17 mouse cellular contexts compared by ENCODE assay signal in genomic region chr1:106584824-106585223, GRCm38 (mm10).
DNase-seq lines count a peak whose midpoint lies in the region; ATAC-seq and TF ChIP-seq lines count a peak whose summit lies in the region.
"Had no signal": no experiment of that assay in that cellular context is flagged by ENCODE, and none has a peak within 500 bp of the region (broad histone marks: within the 10 kb centered on the region; RNA-seq: fewer than 3 reads in every experiment).

No protein-coding gene starts in this region.

- peak overlapping the region; percentile 53; the same call in 1 of the 2 replicates for H3K27ac ChIP-seq in kidney, embryonic 14.5 days (ENCODE audit: low read depth, low read length)
- peak overlapping the region; percentile 37; the same call in 1 of the 2 replicates for H3K27ac ChIP-seq in cortical plate, adult 2 months (ENCODE audit: insufficient read depth, low read length)
- H3K27ac ChIP-seq in midbrain, embryonic 10.5 days (replicated peaks) = peak overlapping the region; percentile 81
- H3K27ac ChIP-seq in liver, embryonic 12.5 days = no peak overlapping the region
- H3K27ac ChIP-seq: neural tube, embryonic 12.5 days had no signal

- no peak overlapping the region for H3K4me2 ChIP-seq in kidney, embryonic 14.5 days (replicated peaks; ENCODE audit: low read depth, low read length)
- H3K4me2 ChIP-seq in liver, embryonic 12.5 days = no peak overlapping the region
- H3K4me2 ChIP-seq: heart, embryonic 12.5 days; limb, embryonic 12.5 days; neural tube, embryonic 12.5 days had no signal

- no peaks in the 10 kb centered on the region for H3K36me3 ChIP-seq in kidney, embryonic 14.5 days (ENCODE audit: control insufficient read depth, insufficient read depth, low read length)
- no peaks in the 10 kb centered on the region for H3K36me3 ChIP-seq in midbrain, embryonic 10.5 days
- H3K36me3 ChIP-seq in liver, embryonic 12.5 days = no peaks in the 10 kb centered on the region
- H3K36me3 ChIP-seq: heart, embryonic 12.5 days; limb, embryonic 12.5 days; neural tube, embryonic 12.5 days had no signal

- no peak for TF ChIP-seq POLR2A in brain, embryonic 14.5 days (IDR thresholded peaks at IDR 0.05; ENCODE audit: borderline replicate concordance, extremely low read depth, insufficient read depth, insufficient read length, poor library complexity, severe bottlenecking)
- TF ChIP-seq POLR2A in cortical plate, adult 2 months (IDR thresholded peaks at IDR 0.05; ENCODE audit: extremely low read depth, insufficient read depth, low read length) = no peak

- 82% methylated on average over 2 of the region's 2 CpGs for WGBS in kidney, embryonic 14.5 days
- 47% methylated on average over 2 of the region's 2 CpGs for WGBS in midbrain, embryonic 10.5 days
- 52% methylated on average over 2 of the region's 2 CpGs for WGBS in liver, embryonic 12.5 days (ENCODE audit: insufficient replicate concordance)

- ATAC-seq in kidney, embryonic 14.5 days (ENCODE audit: low FRiP score, low TSS enrichment) = no peak
- ATAC-seq in liver, embryonic 12.5 days = no peak

- H3K4me1 ChIP-seq in kidney, embryonic 14.5 days (ENCODE audit: control insufficient read depth, insufficient read depth, low read length) = peaks cover 20% of the 10 kb centered on the region
- peaks cover 2% of the 10 kb centered on the region; the same call in 1 of the 2 replicates for H3K4me1 ChIP-seq in cortical plate, adult 2 months (ENCODE audit: control insufficient read depth, insufficient read depth, low read length)
- H3K4me1 ChIP-seq in midbrain, embryonic 10.5 days = peaks cover 35% of the 10 kb centered on the region
- H3K4me1 ChIP-seq in liver, embryonic 12.5 days = no peaks in the 10 kb centered on the region

- no peak for DNase-seq in kidney, postnatal 14 days
- DNase-seq in brain, embryonic 14.5 days (ENCODE audit: low read depth) = peak; percentile 80
- peak; percentile 34 for DNase-seq in midbrain, embryonic 10.5 days (ENCODE audit: low spot score)
- no peak for DNase-seq in adrenal gland, adult 18-20 months (ENCODE audit: low spot score in 2 of 2)
- DNase-seq in retina, embryonic 14.5 days (ENCODE audit: low spot score) = no peak
- DNase-seq: adrenal gland, adult 2 months; gastrocnemius, postnatal 14 days; lung, adult 2 months; right cerebral cortex, postnatal 14 days had no signal

- no peak overlapping the region for H3K9ac ChIP-seq in kidney, embryonic 14.5 days (ENCODE audit: low read depth, low read length)
- no peak overlapping the region for H3K9ac ChIP-seq in liver, embryonic 12.5 days
- H3K9ac ChIP-seq: heart, embryonic 12.5 days; limb, embryonic 12.5 days; neural tube, embryonic 12.5 days had no signal

- no peak for TF ChIP-seq CTCF in brain, embryonic 14.5 days (IDR thresholded peaks at IDR 0.05; ENCODE audit: borderline replicate concordance, extremely low read depth, insufficient read depth, insufficient read length)
- TF ChIP-seq CTCF in cortical plate, adult 2 months (IDR thresholded peaks at IDR 0.05; ENCODE audit: extremely low read depth, insufficient read depth, low read length) = no peak

- no peaks in the 10 kb centered on the region for H3K27me3 ChIP-seq in kidney, embryonic 14.5 days (ENCODE audit: control insufficient read depth, insufficient read depth, low read length)
- H3K27me3 ChIP-seq in midbrain, embryonic 10.5 days (ENCODE audit: low read depth, poor library complexity, severe bottlenecking) = no peaks in the 10 kb centered on the region
- H3K27me3 ChIP-seq in liver, embryonic 12.5 days (replicated peaks) = no peaks in the 10 kb centered on the region
- H3K27me3 ChIP-seq: heart, embryonic 12.5 days; limb, embryonic 12.5 days; neural tube, embryonic 12.5 days; Patski had no signal

- no peak overlapping the region for H3K4me3 ChIP-seq in kidney, embryonic 14.5 days (ENCODE audit: low read length)
- no peak overlapping the region for H3K4me3 ChIP-seq in cortical plate, adult 2 months (ENCODE audit: insufficient read depth, low read length)
- H3K4me3 ChIP-seq in midbrain, embryonic 10.5 days = no peak overlapping the region
- no peak overlapping the region for H3K4me3 ChIP-seq in liver, embryonic 12.5 days
- H3K4me3 ChIP-seq: heart, embryonic 12.5 days; limb, embryonic 12.5 days; megakaryocyte, embryonic 14.5 days; neural tube, embryonic 12.5 days had no signal

- no peaks in the 10 kb centered on the region for H3K9me3 ChIP-seq in kidney, embryonic 14.5 days (ENCODE audit: control insufficient read depth, low read length)
- no peaks in the 10 kb centered on the region for H3K9me3 ChIP-seq in midbrain, embryonic 10.5 days (replicated peaks)
- no peaks in the 10 kb centered on the region for H3K9me3 ChIP-seq in liver, embryonic 12.5 days (replicated peaks)
- H3K9me3 ChIP-seq: heart, embryonic 12.5 days; limb, embryonic 12.5 days; neural tube, embryonic 12.5 days had no signal

Comparison
In these comparisons a context has a peak if more than half of its experiments do, and no peak if none do; other contexts are left out.
1. DNase-seq: peak in brain, embryonic 14.5 days (single experiment) and midbrain, embryonic 10.5 days (single experiment); none in kidney, postnatal 14 days (single experiment), adrenal gland, adult 18-20 months (0 of 2) and retina, embryonic 14.5 days (single experiment).